Mouse (Mus musculus) lung, postnatal 0 days (tissue): ENCODE data around the gene Elovl5.

ENCODE experiments used
- CTCF ChIP-seq: IDR thresholded peaks from 2 replicates; pipeline ENCODE4 v1.5.1; 2016; ENCODE audit warnings: antibody characterized with exemption, mild to moderate bottlenecking
- EP300 ChIP-seq: IDR thresholded peaks from 2 replicates; pipeline ENCODE4 v1.6.1; 2016; ENCODE audit warnings: antibody characterized with exemption, mild to moderate bottlenecking, control low read depth

GRCm38 (mm10) chr9:77939554-77939920, 22.4 kb downstream of the Elovl5 start:
- TF ChIP-seq CTCF: no peak
- no peak; the same call in 1 of the 2 replicates for TF ChIP-seq EP300
